Mouse (Mus musculus) neural tube, embryonic 12.5 days (tissue): ENCODE measurements at regions not wholly inside any gene's neighbourhood (a gene's known extent, or its start where the extent isn't known, plus 50 kb on each side); places are given as distances from the start of the nearest gene placed in this dataset.
A peak's percentile ranks its signal among the peaks of the same experiment; 100 is the strongest.

Source experiments
- ATAC-seq: fragments of 200-750 bp; cut with Nextera tagmentation; 2 replicates; pipeline ENCODE4 v1.8.0; 2017; ENCODE audit warnings: low read depth, mild to moderate bottlenecking, moderate TSS enrichment, moderate library complexity; ENCODE audit not compliant: low FRiP score
- H3K27ac ChIP-seq: fragments of 300-500 bp; sonication (generic); 2 replicates; pipeline ENCODE4 v1.5.1; 2016
- H3K27me3 ChIP-seq: fragments of 300-500 bp; sonication (generic); replicated peaks from 2 replicates; pipeline ENCODE4 v1.6.1; 2016; ENCODE audit warnings: mild to moderate bottlenecking
- H3K36me3 ChIP-seq: fragments of 300-500 bp; sonication (generic); 2 replicates; pipeline ENCODE4 v1.6.1; 2016; ENCODE audit warnings: mild to moderate bottlenecking
- H3K4me1 ChIP-seq: fragments of 300-500 bp; sonication (generic); 2 replicates; pipeline ENCODE4 v1.6.1; 2016
- H3K4me2 ChIP-seq: fragments of 300-500 bp; sonication (generic); replicated peaks from 2 replicates; pipeline ENCODE4 v1.6.1; 2016; ENCODE audit warnings: mild to moderate bottlenecking
- H3K4me3 ChIP-seq: fragments of 300-500 bp; sonication (generic); 2 replicates; pipeline ENCODE4 v1.5.1; 2016
- H3K9ac ChIP-seq: fragments of 300-500 bp; sonication (generic); 2 replicates; pipeline ENCODE4 v1.6.1; 2016; ENCODE audit warnings: mild to moderate bottlenecking
- H3K9me3 ChIP-seq: fragments of 300-500 bp; sonication (generic); 2 replicates; pipeline ENCODE4 v1.6.1; 2016; ENCODE audit warnings: mild to moderate bottlenecking
- WGBS: fragments of 180-500 bp; shearing (Covaris S2); methylation state at CpG from one replicate; pipeline ENCODE4 v1.1.7; 2016; 5-methylcytosine and 5-hydroxymethylcytosine counted together

DNA sequence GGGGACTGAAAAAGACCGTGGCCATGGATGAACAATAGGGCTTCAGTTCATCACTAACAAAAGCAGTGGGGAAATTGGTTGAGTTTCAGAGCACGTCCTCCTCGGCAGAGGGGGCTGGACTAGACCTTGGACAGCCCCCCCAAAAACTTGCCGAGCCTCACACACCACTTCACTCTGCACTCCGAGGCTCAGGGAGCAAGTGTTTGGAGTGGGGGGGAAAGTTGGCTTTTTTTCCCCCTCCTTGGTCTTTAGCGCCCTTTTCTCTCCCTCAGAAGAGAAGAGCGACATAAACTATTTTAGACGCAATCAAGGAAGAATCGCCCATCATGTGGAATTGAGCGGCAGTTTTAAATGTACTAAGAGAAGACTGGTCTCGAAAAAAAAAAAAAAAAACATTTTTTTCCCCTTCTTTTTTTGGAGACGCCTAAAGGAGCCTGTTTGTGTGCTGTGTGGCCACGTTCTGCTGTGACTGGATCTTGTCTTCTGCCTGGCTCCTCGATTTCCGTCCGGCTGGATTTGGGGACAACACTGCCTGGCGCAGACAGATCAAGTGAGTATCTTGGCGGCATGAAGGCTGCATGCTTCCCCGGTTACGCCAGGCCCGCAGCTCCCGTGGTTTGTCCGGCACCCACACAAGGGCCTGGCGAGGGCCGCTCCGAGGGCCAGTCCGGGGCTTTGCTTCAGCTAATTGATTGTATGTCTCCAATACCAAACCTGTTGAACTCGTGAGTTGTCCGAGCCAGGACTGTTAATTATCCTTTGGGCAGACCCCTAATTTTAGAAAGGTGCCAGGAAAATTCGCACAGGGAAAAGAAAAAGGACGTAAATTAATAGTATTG is 228.7 kb downstream of the Mef2c start:
- peak; percentile 39 for ATAC-seq

DNA sequence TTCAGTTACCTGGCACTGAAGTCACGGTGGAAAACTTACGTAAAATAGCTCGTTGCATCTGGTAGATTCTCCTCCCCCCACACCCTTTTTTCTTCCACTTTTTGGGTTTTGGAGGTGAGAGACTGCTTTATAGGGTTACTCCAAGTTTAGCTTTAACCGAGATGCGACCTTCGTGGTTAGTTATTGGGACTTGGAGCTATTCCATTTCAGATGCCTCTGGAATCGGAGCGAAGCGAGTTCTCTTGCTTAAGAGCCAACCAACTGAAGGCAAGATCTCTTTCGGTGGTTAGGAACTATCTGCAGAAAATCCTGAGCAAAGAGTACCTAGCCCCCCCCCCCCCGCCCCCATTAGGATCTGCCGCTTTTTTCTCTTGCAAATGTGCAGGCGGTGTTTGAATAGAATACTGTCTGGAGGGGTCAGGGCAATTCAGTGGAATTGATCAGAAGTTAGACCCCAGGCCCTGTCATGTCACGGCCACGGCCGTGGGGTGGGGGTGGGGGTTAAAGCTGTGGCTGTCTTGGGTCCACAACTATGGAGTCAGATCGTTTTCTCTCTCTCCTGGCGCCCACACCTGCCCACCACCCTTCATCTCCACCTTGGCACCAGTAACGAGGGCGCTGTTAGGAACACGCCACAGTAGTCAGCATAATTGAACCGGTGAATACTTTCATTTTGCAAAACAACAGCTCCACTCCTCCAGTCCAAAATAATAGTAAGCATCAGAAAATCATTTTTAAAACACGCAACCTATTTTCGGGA is 229.6 kb downstream of the Mef2c start:
- Histone ChIP-seq H3K4me3 (peak overlapping the region; percentile 90), H3K27me3 (no peaks in the 10 kb centered on the region), H3K4me1 (no peaks in the 10 kb centered on the region), H3K9me3 (no peaks in the 10 kb centered on the region), H3K36me3 (peaks cover 22% of the 10 kb centered on the region), H3K27ac (peak overlapping the region; percentile 100), H3K9ac (peak overlapping the region; percentile 100), H3K4me2 (peak overlapping the region; percentile 72)
- no peak for ATAC-seq
- WGBS = under 1% methylated on average over 24 of the region's 24 CpGs

More for the DNA sequence above, 228.7 kb downstream of the Mef2c start:
- H3K9ac ChIP-seq = peak overlapping the region; percentile 100
- no peaks in the 10 kb centered on the region for H3K9me3 ChIP-seq
- under 1% methylated on average over 31 of the region's 31 CpGs for WGBS
- H3K27me3 ChIP-seq = no peaks in the 10 kb centered on the region
- H3K4me2 ChIP-seq = peak overlapping the region; percentile 72
- peak overlapping the region; percentile 100 for H3K27ac ChIP-seq
- H3K4me1 ChIP-seq = no peaks in the 10 kb centered on the region
- H3K4me3 ChIP-seq = peak overlapping the region; percentile 90
- H3K36me3 ChIP-seq = peaks cover 13% of the 10 kb centered on the region; the same call in 1 of the 2 replicates

DNA sequence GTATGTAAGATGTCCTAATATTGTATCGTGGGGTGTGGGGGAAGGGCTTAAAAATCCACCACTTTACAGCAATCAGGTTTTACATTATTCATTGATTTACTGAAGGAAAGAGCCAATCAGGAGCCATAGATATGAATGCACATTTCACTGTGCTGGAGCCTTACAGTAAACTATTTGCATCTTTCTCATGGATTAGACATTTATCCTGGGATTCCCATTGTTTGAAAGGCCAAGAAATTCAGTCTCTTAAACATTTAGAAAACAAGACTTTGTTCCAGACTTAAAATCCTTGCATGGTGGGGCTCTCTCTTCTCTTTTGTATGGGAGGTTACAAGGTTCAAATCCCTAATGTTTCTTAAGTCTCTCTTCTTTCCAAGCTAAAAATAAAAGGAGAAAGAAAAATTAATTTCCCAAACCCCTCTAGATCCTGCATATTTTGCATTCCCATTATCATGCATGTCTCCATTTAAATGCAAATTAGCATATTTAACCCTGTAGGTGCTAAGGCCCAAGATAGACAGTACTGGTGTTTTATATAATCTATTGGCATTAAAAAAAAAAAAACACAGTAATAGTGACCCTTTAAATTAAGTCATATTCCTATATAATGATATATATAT is 230.3 kb downstream of the Mef2c start:
- H3K36me3 ChIP-seq = peaks cover 26% of the 10 kb centered on the region

DNA sequence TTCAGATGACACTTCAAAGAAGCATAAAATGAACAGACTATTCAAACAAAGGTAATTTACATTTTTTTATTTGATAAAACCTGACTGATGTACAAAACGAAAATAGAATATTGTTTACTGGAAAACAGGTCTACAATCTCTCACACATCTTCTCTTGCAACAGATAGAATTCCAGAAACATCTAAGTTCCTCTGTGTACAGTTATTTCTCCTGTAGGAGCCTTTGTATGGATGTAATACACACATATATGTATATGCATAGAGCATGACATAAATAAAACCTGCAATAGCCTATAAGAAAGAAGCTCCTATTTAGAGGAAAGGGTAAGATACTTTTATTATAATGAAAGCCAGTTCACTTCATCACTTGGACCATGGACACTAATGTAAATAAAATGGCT is 230.8 kb downstream of the Mef2c start:
- Histone ChIP-seq H3K27me3 (no peaks in the 10 kb centered on the region), H3K4me3 (0 out of 2 replicates have a peak overlapping the region, but pooled peaks have one; percentile 15), H3K4me1 (no peaks in the 10 kb centered on the region), H3K36me3 (peaks cover 26% of the 10 kb centered on the region), H3K27ac (no peak overlapping the region), H3K4me2 (peak overlapping the region; percentile 45), H3K9me3 (no peaks in the 10 kb centered on the region), H3K9ac (peak overlapping the region; percentile 62)
- ATAC-seq = no peak
- 5% methylated on average over 1 of the region's 1 CpGs for WGBS

More for the DNA sequence above, 230.3 kb downstream of the Mef2c start:
- Histone ChIP-seq H3K9me3 (no peaks in the 10 kb centered on the region), H3K9ac (peak overlapping the region; percentile 100), H3K27me3 (no peaks in the 10 kb centered on the region), H3K4me1 (no peaks in the 10 kb centered on the region), H3K27ac (peak overlapping the region; percentile 100), H3K4me2 (peak overlapping the region; percentile 72), H3K4me3 (peak overlapping the region; percentile 90)
- ATAC-seq = no peak
- 0% methylated on average over 1 of the region's 1 CpGs for WGBS

GRCm38 (mm10) chr13:83735101-83735500 is 231.3 kb downstream of the Mef2c start:
- 26% methylated on average over 1 of the region's 1 CpGs for WGBS

DNA sequence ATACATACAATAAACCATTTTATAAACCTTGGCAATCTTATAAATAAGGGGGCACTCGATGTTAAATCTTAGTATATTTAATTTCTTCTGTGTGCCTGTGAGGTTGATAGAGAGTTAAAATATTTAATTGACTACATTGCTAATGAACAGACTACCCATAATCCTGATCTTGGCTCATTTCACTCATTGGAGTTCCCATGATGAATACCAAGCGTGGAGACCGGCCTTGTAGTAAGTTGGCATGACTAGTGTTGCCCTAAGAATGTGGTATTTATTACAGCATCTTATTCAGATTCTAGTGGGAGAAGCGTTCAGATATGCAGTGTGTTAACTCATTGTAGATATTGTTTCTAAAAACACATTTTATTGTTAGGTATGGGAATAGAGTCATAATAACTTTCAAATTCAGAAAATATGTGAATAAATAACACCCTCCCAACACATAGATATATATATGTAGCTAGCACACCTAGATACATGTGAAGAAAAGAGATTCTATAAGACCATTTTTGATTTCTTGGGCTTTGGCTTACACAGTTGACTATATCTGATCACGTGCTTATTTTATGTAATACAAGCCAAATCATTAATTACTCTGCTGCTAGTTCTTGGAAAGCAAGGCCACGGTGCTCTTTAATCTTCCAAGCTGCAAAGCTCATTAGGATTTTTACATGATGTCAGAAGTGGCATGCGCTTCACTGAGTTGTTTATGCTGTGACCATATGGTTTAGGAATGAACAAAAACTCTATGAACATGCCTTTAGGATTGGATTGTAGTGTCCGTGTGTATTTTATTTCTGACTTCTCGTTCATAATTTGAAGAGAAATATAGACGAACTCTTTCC is 232.0 kb downstream of the Mef2c start:
- Histone ChIP-seq H3K27me3 (no peaks in the 10 kb centered on the region), H3K36me3 (peaks cover 24% of the 10 kb centered on the region)

More at GRCm38 (mm10) chr13:83735101-83735500, 231.3 kb downstream of the Mef2c start:
- Histone ChIP-seq H3K4me1 (no peaks in the 10 kb centered on the region), H3K27me3 (no peaks in the 10 kb centered on the region), H3K4me2 (peak overlapping the region; percentile 78), H3K27ac (0 out of 2 replicates have a peak overlapping the region, but pooled peaks have one; percentile 32), H3K9me3 (no peaks in the 10 kb centered on the region), H3K36me3 (peaks cover 26% of the 10 kb centered on the region), H3K9ac (peak overlapping the region; percentile 76), H3K4me3 (peak overlapping the region; percentile 40)
- no peak for ATAC-seq

DNA sequence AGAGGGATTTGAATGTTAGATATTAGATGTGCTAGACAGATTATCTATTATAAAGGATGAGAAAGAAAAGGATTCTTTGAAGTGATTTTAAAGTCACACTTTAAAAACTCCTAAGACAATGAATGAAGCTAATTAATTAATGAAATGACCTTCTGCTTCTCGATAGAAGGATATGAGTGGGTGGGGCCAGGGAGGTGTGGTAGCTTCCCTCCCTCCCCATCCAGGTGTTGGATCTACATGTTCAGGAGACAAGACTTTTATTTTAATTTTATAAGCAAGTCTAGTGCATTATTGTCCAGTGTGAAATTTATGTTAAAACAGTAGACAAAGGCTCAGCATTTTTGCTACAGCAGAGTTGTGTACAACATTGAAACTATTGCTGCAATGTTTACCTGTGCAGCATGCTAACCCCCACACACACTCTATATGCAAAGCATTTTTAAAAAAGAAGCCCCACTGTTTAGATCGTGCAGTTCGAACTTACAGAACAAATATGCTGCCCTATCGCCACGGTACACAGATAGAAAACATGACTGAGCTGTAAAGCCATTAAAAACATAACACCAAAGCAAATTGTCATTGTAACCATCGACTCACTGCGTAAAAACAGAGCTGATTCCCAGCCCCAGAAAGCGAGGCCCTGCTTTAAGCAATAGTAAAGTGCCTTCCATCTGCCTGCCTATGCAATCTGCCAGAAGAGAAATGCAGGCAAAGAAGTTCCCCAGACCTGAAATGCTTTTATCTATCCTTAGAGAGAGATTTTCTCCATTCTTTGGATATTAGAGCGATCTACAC is 233.4 kb downstream of the Mef2c start:
- Histone ChIP-seq H3K4me1 (no peaks in the 10 kb centered on the region), H3K4me2 (peak overlapping the region; percentile 78), H3K4me3 (peak overlapping the region; percentile 52), H3K27ac (peak overlapping the region; percentile 94), H3K36me3 (peaks cover 25% of the 10 kb centered on the region), H3K9ac (peak overlapping the region; percentile 95), H3K9me3 (no peaks in the 10 kb centered on the region), H3K27me3 (no peaks in the 10 kb centered on the region)
- no peak for ATAC-seq
- WGBS = under 1% methylated on average over 9 of the region's 9 CpGs

More for the DNA sequence above, 232.0 kb downstream of the Mef2c start:
- H3K4me2 ChIP-seq = peak overlapping the region; percentile 78
- 18% methylated on average over 10 of the region's 10 CpGs for WGBS
- H3K9ac ChIP-seq = peak overlapping the region; percentile 76
- no peaks in the 10 kb centered on the region for H3K4me1 ChIP-seq
- no peaks in the 10 kb centered on the region for H3K9me3 ChIP-seq
- H3K4me3 ChIP-seq = peak overlapping the region; percentile 40
- peak overlapping the region; percentile 76; the same call in 1 of the 2 replicates for H3K27ac ChIP-seq
- ATAC-seq = no peak

DNA sequence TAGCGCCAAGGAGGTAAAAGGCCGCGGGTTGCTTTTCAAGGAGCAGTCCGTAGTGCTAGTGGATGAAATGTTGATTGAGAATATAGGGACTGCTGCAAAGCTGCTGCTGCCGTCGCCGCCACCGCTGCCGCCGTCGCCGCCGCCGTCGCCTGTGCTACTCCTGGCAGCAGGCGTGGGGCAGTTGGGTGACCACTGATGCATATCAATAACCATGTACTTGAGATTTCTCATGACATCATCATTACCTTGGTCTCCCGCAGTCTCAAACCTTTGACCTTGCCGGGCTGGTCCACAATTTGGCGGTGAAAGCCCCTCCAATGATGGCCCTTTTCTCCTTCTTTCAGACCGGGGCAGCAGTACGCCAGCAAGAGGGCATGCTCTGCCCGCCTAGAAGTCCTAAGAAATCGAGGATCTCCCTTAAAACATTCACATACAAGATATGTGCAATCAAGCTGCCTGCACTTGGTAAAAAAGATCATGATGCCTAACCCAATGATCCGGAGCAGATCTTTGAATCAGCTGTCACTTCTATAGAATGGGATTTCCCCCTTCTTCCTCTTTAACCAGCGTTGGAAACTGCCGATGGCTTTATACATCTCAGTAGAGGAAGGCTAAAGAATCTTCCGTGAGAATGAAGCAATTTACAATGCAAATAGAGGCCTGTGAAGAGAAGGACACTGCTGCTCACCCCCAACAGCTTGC is 234.1 kb downstream of the Mef2c start:
- WGBS = under 1% methylated on average over 27 of the region's 27 CpGs
- H3K9me3 ChIP-seq = no peaks in the 10 kb centered on the region

GRCm38 (mm10) chr13:83738528-83738981 is 234.7 kb downstream of the Mef2c start:
- Histone ChIP-seq H3K4me3 (peak overlapping the region; percentile 52), H3K9me3 (no peaks in the 10 kb centered on the region), H3K27ac (peak overlapping the region; percentile 94), H3K9ac (peak overlapping the region; percentile 95), H3K4me2 (peak overlapping the region; percentile 78), H3K36me3 (peaks cover 21% of the 10 kb centered on the region), H3K27me3 (no peaks in the 10 kb centered on the region), H3K4me1 (no peaks in the 10 kb centered on the region)
- WGBS = 1% methylated on average over 12 of the region's 12 CpGs
- ATAC-seq = no peak

More for the DNA sequence above, 234.1 kb downstream of the Mef2c start:
- peak overlapping the region; percentile 52 for H3K4me3 ChIP-seq
- H3K4me2 ChIP-seq = peak overlapping the region; percentile 78
- no peaks in the 10 kb centered on the region for H3K27me3 ChIP-seq
- peaks cover 21% of the 10 kb centered on the region for H3K36me3 ChIP-seq
- no peaks in the 10 kb centered on the region for H3K4me1 ChIP-seq
- peak overlapping the region; percentile 94 for H3K27ac ChIP-seq
- peak overlapping the region; percentile 95 for H3K9ac ChIP-seq
- no peak; the same call in 1 of the 2 replicates for ATAC-seq

DNA sequence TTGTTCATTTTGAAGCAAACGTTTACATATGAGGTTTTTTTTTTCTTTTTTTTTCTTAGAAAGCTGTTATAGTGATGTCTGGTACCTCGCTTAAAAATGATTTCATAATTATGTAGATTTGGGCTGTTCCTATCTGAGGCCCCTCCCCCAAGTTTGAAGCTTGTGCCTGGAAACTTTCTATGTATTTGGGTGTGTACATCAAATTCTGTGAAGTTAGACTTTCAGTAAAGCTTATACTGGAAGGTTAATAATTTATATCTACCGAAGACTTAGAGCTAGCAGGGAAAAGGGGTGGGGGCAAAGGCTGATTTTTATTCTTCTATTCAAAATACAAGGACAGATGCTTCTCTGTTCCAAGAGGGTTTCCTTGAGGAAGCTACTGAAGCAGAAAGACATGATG is 235.3 kb downstream of the Mef2c start:
- Histone ChIP-seq H3K36me3 (peaks cover 21% of the 10 kb centered on the region), H3K27ac (peak overlapping the region; percentile 94; the same call in 1 of the 2 replicates), H3K4me3 (peak overlapping the region; percentile 52), H3K9ac (peak overlapping the region; percentile 95), H3K27me3 (no peaks in the 10 kb centered on the region), H3K9me3 (no peaks in the 10 kb centered on the region), H3K4me2 (peak overlapping the region; percentile 78), H3K4me1 (no peaks in the 10 kb centered on the region)
- 3% methylated on average over 3 of the region's 3 CpGs for WGBS
- no peak for ATAC-seq
